Mouse (Mus musculus) limb, embryonic 12.5 days (tissue): ENCODE results near the gene Ppef1. TPM values are rescaled to one million over a fixed set of nuclear protein-coding genes. Genes with fewer than 3 reads are reported as not detected.

Experiments used
- ATAC-seq: fragments of 200-750 bp; cut with Nextera tagmentation; 2 replicates; pipeline ENCODE4 v1.8.0; 2017; ENCODE audit warnings: low read depth, moderate TSS enrichment; ENCODE audit not compliant: insufficient number of reproducible peaks, insufficient read depth, low FRiP score, low TSS enrichment
- H3K27ac ChIP-seq: fragments of 300-500 bp; sonication (generic); 2 replicates; pipeline ENCODE4 v1.5.1; 2016; ENCODE audit warnings: mild to moderate bottlenecking, moderate library complexity
- H3K27me3 ChIP-seq: fragments of 300-500 bp; sonication (generic); 2 replicates; pipeline ENCODE4 v1.6.1; 2016; ENCODE audit warnings: mild to moderate bottlenecking, moderate library complexity
- H3K36me3 ChIP-seq: fragments of 300-500 bp; sonication (generic); 2 replicates; pipeline ENCODE4 v1.6.1; 2016; ENCODE audit warnings: mild to moderate bottlenecking, moderate library complexity
- H3K4me1 ChIP-seq: fragments of 300-500 bp; sonication (generic); replicated peaks from 2 replicates; pipeline ENCODE4 v1.6.1; 2016
- H3K4me2 ChIP-seq: fragments of 300-500 bp; sonication (generic); 2 replicates; pipeline ENCODE4 v1.6.1; 2016; ENCODE audit warnings: mild to moderate bottlenecking, moderate library complexity
- H3K4me3 ChIP-seq: fragments of 300-500 bp; sonication (generic); replicated peaks from 2 replicates; pipeline ENCODE4 v1.5.1; 2016; ENCODE audit warnings: mild to moderate bottlenecking
- H3K9ac ChIP-seq: fragments of 300-500 bp; sonication (generic); replicated peaks from 2 replicates; pipeline ENCODE4 v1.6.1; 2016; ENCODE audit warnings: mild to moderate bottlenecking, moderate library complexity
- H3K9me3 ChIP-seq: fragments of 300-500 bp; sonication (generic); 2 replicates; pipeline ENCODE4 v1.6.1; 2016; ENCODE audit warnings: mild to moderate bottlenecking, moderate library complexity
- WGBS: fragments of 180-500 bp; shearing (Covaris S2); methylation state at CpG from one replicate; pipeline ENCODE4 v1.1.7; 2016; 5-methylcytosine and 5-hydroxymethylcytosine counted together
- polyA plus RNA-seq: library from polyadenylated mRNA; unstranded; fragments of >200 nt; fragmentation: Nextera tagmentation; extraction: Ambion mirVana; gene quantifications from 2 replicates; pipeline ENCODE4 v1.2.1, GENCODE M21; 2016

Ppef1 gene
- polyA plus RNA-seq, 1 experiment from 2014 or later, result 0.88 TPM

GRCm38 (mm10) chrX:160598055-160598454, 137.5 kb downstream of the Ppef1 start:
- no peaks in the 10 kb centered on the region for H3K9me3 ChIP-seq
- H3K4me3 ChIP-seq, result no peak overlapping the region
- H3K36me3 ChIP-seq, result no peaks in the 10 kb centered on the region
- peaks cover 42% of the 10 kb centered on the region for H3K27me3 ChIP-seq
- H3K4me1 ChIP-seq, result peaks cover 13% of the 10 kb centered on the region
- H3K4me2 ChIP-seq, result no peak overlapping the region
- H3K9ac ChIP-seq, result no peak overlapping the region
- ATAC-seq, result no peak
- WGBS, result 80% methylated on average over 2 of the region's 2 CpGs
- no peak overlapping the region for H3K27ac ChIP-seq

GRCm38 (mm10) chrX:160592933-160593332, 142.6 kb downstream of the Ppef1 start:
- no peak for ATAC-seq
- no peak overlapping the region for H3K9ac ChIP-seq
- WGBS, result 85% methylated on average over 6 of the region's 6 CpGs
- no peak overlapping the region for H3K27ac ChIP-seq
- H3K4me1 ChIP-seq, result no peaks in the 10 kb centered on the region
- H3K36me3 ChIP-seq, result no peaks in the 10 kb centered on the region
- peaks cover 25% of the 10 kb centered on the region for H3K27me3 ChIP-seq
- no peak overlapping the region for H3K4me2 ChIP-seq
- H3K9me3 ChIP-seq, result no peaks in the 10 kb centered on the region
- H3K4me3 ChIP-seq, result no peak overlapping the region

- Histone ChIP-seq H3K4me2 (no peak overlapping the region), H3K27me3 (peaks cover 32% of the 10 kb centered on the region), H3K36me3 (no peaks in the 10 kb centered on the region), H3K4me3 (no peak overlapping the region), H3K27ac (no peak overlapping the region), H3K9me3 (no peaks in the 10 kb centered on the region), H3K9ac (no peak overlapping the region), H3K4me1 (no peaks in the 10 kb centered on the region)
- ATAC-seq, result no peak
- WGBS, result 97% methylated on average over 7 of the region's 7 CpGs
Observed at GRCm38 (mm10) chrX:160590147-160590546, 145.4 kb downstream of the Ppef1 start.

- WGBS, result 93% methylated on average over 4 of the region's 4 CpGs
Observed at GRCm38 (mm10) chrX:160588523-160588922, 147.0 kb downstream of the Ppef1 start.

GRCm38 (mm10) chrX:160585110-160585509, 150.5 kb downstream of the Ppef1 start:
- Histone ChIP-seq H3K9me3 (no peaks in the 10 kb centered on the region), H3K36me3 (no peaks in the 10 kb centered on the region), H3K9ac (no peak overlapping the region), H3K4me1 (no peaks in the 10 kb centered on the region), H3K4me3 (no peak overlapping the region), H3K27me3 (peaks cover 46% of the 10 kb centered on the region), H3K27ac (no peak overlapping the region), H3K4me2 (no peak overlapping the region)
- WGBS, result 43% methylated on average over 1 of the region's 1 CpGs
- ATAC-seq, result no peak

More at GRCm38 (mm10) chrX:160588523-160588922, 147.0 kb downstream of the Ppef1 start:
- H3K9ac ChIP-seq, result no peak overlapping the region
- H3K36me3 ChIP-seq, result no peaks in the 10 kb centered on the region
- H3K4me3 ChIP-seq, result no peak overlapping the region
- H3K27ac ChIP-seq, result no peak overlapping the region
- H3K27me3 ChIP-seq, result peaks cover 35% of the 10 kb centered on the region
- H3K4me2 ChIP-seq, result no peak overlapping the region
- no peaks in the 10 kb centered on the region for H3K4me1 ChIP-seq
- no peak for ATAC-seq
- H3K9me3 ChIP-seq, result no peaks in the 10 kb centered on the region

- Histone ChIP-seq H3K4me3 (no peak overlapping the region), H3K9me3 (no peaks in the 10 kb centered on the region), H3K36me3 (no peaks in the 10 kb centered on the region), H3K4me1 (no peaks in the 10 kb centered on the region), H3K27me3 (peaks cover 42% of the 10 kb centered on the region), H3K9ac (no peak overlapping the region), H3K4me2 (no peak overlapping the region), H3K27ac (no peak overlapping the region)
- no peak for ATAC-seq
- 86% methylated on average over 4 of the region's 4 CpGs for WGBS
Observed at GRCm38 (mm10) chrX:160584148-160584838, 151.3 kb downstream of the Ppef1 start.

- Histone ChIP-seq H3K9me3 (no peaks in the 10 kb centered on the region), H3K4me1 (no peaks in the 10 kb centered on the region), H3K4me2 (no peak overlapping the region), H3K36me3 (peaks cover under 1% of the 10 kb centered on the region; the same call in 1 of the 2 replicates), H3K27ac (no peak overlapping the region), H3K27me3 (peaks cover 40% of the 10 kb centered on the region), H3K4me3 (no peak overlapping the region), H3K9ac (no peak overlapping the region)
- 88% methylated on average over 5 of the region's 5 CpGs for WGBS
- ATAC-seq, result no peak
Observed at GRCm38 (mm10) chrX:160583589-160583988, 152.0 kb downstream of the Ppef1 start.

Other genes starting within 250 kb of the Ppef1 start
- gene Phka2, start 233.6 kb downstream of the Ppef1 start, polyA plus RNA-seq, result 21.0 and 21.3 TPM in 2 replicates
- not detected in 2 replicates for gene Rs1, start 32.2 kb upstream of the Ppef1 start, polyA plus RNA-seq
- 0.14 TPM in 1 of 2 replicates, not detected in the other for gene Gja6, start 171.3 kb upstream of the Ppef1 start, polyA plus RNA-seq